Mouse (Mus musculus): Measurements from ENCODE around the gene Hoxd8.
A peak's percentile ranks its signal among the peaks of the same experiment; 100 is the strongest.

Gene Hoxd8

GRCm38 (mm10) chr2:74699053-74699430, 5.4 kb upstream of the Hoxd8 start:
- no peak for DNase-seq (ENCODE audit: low spot score)

GRCm38 (mm10) chr2:74699664-74700545, 4.5 kb upstream of the Hoxd8 start:
- no peak for DNase-seq (ENCODE audit: low spot score)

- DNase-seq (ENCODE audit: low spot score) = no peak
Measured at GRCm38 (mm10) chr2:74700546-74701112, 3.8 kb upstream of the Hoxd8 start.

- peak; percentile 93 for DNase-seq (ENCODE audit: low spot score)
Measured at GRCm38 (mm10) chr2:74701949-74702819, 2.2 kb upstream of the Hoxd8 start.

DNA sequence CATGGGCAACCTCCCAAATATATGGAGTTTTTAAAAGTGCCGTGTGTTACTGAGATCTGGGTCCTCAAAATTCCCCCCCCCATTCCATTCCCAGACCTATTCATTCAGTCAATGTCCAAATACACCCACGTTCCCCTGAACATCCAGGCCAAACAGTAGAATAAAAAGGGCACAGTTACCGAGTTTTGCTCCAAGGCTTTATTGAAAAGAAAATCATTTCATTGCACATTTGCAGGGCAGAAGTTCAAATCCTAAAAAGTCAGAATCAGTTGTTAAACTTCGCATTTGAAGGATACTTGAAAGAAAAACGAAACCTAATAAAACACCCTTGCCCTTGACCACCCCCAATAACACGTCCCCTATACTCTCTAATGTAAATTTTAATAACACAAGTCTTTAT, 1.6 kb upstream of the Hoxd8 start:
- DNase-seq (ENCODE audit: low spot score) = no peak

DNA sequence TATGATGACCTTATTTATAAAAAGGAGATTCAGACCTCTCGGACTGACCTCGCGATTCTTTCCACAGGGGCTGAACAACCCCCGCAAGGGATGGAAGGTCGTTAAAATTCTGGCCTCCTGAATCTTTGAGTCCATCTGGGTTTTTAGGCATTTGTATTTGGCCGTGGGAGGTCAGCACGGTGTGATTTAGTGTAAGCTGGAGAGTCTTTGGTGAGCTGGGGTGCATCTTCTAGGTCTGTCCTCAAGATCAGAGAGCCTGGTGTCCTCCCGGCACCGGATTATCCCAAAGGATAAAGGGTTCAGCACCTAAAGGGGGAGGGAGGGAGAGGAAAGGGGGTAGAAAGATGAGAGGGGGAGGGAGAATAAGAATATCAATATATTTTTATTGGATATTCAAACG, 1.1 kb upstream of the Hoxd8 start:
- no peak for DNase-seq (ENCODE audit: low spot score)

DNA sequence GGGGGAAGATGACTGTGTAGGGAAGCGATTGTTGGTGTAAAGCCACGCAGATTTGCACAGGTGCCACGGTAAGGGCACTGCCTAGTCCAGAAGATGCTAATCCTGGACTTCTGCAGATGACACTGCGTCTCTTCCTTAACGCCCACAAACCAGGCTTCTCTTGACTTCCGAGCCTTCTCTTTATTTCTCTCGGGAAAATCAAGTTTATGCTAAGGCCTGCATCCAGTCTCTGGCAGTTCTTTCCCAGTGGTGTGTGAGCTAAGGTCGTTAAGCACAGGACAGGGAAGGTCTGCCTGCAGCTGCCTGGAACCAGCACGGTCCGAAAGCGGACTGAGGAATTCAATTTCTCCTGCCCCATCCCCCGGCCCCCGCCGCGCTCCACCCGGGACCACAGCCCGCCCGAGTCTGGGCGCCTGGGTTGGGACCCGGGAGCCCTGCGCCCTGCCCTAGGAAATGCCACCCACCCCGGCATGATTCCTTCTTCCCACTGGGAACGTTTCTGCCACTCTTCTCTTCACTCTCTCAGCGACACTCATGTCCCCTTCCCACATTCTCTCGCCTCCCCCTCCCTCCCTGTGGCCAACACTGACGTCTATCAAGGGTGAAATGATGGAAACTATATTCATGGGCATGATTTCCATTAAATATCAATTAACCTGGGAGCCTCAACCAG, 559 bp upstream of the Hoxd8 start:
- DNase-seq (ENCODE audit: low spot score) = no peak

DNA sequence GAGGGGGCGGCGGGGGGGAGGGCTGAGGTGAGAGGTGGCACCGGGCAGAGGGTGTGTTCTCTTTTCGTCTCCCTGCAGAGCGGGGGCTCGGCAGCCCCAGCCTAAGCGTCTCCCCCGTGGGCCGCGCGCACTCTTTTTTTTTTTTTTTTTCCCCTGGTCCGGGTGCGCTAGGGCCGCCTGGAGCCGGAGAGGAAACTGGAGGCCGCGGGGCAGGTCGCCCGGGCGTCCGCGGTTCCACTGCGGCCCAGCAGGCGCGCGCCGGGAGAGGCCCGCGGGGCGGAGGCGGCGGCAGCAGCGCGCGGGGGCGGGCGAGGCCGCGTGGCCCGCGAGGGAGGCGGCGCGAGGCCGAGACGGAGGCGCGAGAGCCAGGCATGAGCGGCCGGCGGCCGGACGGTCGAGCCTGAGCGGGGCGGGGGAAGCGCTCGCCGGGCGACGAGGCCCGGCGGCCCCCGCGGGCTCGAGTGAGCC, 618 bp downstream of the Hoxd8 start:
- no peak for DNase-seq (ENCODE audit: low spot score)

GRCm38 (mm10) chr2:74705467-74706089, 1.2 kb downstream of the Hoxd8 start:
- no peak for DNase-seq (ENCODE audit: low spot score)

DNA sequence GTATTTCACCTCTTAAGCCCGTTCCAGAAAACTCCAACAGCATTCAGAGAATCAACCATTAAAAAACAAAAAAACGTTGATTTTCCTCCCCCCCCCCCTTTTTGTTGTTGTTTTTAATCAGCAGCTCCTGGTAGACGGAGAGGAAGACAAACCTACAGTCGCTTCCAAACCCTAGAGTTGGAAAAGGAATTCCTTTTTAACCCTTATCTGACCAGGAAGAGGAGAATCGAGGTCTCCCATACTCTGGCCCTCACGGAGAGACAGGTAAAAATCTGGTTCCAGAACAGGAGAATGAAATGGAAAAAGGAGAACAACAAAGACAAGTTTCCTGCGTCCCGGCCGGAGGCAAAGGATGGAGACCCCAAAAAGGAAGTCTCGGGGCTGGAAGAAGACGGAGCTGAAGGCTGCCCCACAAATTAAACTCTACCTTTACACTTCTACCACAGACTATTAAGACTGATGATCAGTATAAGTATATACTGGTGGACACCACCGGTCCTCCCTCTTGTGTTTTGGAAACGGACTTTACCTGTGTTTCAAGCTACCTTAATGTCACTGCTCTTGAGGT, 2.1 kb downstream of the Hoxd8 start:
- no peak for DNase-seq (ENCODE audit: low spot score)

GRCm38 (mm10) chr2:74707599-74707998, 3.2 kb downstream of the Hoxd8 start:
- no peak for DNase-seq (ENCODE audit: low spot score)

DNA sequence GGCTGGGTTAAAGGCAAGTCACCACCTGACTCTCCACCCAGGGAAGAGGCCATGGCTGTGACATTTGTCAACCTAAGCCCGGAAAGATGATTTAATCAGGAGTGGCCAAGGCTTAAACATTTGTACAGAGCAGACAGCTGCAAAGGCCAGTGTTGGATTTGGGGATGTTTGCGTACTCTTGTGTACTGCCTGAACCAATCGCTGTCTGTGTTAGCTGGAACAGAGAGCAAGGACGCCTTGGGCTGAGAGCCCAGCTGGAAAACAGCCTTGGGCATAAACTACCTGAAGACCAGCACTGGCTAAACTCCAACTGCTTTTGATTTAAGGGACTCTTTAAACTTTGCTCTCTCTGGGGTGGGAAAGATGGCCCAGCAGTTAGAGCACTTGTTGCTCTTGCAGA, 4.3 kb downstream of the Hoxd8 start:
- DNase-seq (ENCODE audit: low spot score) = no peak

DNA sequence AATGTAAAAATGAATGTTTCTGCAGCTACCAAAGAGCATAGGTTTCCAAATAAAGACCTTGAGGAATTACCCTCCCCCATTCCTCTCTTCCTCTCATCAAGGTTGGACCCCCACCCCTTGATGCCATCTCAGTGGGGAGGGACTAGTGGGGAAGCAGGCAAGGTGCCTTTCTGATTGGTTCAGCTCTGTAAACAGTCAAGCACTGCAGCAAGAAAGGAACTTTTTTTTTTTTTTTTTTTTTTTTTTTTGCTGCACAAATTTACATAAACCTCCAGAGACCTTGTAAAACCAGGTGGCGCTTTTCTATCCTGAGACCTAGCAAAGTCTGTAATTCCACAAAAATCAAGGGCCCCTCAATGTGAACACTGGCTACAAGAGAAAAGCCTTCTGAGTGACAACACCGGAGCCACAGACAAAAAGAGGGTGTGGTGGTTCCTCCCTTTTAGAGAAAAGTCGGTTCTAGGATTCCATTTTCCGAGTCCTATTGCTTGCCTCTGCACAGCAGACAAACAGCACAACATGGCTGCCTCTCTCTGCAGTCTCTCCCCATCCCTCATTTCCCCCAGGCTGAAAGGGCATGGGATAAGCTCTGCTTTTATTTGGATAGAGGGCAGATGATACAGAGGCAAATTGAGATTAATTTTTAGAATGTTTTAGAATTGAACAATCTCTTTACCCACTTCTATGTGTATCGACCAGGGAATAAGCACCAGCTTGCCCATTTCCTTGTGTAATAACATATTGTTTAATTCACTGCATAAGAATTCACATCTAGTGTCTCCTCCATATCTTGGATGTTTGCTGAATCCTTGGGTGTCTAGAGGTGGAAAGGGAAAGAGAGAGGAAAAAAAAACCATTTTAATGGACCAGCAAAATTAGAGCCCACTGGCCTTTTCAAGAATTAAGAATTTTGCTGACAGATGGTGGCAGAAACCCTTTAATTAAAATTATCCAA, 5.3 kb downstream of the Hoxd8 start:
- no peak for DNase-seq (ENCODE audit: low spot score)

DNA sequence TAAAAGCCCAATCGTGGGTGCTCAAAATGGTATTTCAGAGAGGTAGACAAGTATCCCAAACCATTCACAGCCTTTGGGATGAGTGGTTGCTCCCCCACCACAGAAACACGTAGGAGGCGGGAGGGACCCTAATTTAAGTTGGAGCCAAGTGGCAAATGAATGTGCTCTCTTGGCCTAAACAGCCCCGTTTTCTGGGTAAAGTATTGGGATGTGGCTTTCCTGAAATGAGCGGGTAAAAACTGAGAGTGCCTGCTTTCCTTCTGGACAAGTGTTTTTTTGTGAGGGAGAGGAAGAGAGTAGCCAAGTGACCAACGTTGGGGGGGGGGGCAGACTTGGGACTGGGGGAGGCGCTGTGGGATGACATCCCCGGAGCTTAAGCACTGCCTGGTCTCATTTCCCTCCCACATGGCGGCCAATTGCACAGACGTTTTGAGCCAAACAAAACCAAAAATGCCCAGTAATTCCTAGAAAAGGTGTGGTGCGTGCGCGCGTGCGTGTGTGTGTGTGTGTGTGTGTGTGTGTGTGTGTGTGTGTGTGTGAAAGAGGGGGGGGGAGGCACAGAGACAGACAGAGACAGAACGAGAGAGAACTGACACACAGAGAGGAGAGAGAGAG, 6.6 kb downstream of the Hoxd8 start:
- no peak for DNase-seq (ENCODE audit: low spot score)

DNA sequence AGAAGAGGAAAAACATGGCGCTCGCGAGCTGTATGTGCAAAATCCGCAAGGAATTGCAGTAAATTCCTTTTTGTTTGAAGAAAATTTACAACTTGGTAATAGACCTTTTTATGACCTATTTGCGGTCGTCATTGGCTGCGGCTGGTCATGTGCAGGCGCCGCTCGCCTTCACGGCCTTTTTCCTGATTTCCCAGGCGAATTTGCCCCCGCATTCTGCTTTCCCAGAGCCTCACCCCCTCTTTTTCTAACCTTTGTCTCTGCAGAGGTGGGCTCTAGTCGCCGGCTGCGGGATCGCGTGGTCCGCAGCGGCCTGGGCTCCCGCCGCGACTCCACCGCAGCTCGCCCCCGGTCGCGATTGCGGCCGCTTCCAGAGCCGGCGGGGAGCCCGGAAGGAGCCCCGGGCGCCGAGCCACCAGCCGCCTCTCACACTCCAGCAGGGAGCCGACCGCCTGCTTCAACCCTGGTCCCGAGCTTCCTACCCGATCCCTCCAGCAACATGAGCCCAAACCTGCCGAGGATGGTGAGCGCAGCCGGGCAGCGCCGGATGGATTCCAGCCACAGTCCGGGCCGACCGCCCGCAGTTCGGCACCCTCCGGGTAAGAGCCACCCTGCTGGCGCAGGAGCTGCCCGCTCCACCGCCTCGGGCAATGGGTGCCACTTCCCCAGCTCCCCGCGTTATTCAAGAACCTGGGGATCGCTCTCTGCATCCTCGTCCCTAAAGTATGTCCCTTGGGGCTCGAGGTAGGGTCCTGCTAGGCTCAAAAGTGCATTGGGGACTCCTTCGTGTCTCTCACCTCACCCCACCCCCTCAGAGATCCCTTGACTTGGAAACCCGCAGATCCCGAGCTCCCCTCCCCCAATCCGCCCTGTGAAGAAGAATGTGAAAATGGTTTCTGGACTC, 7.6 kb downstream of the Hoxd8 start, which contains the start of the genes Hoxd3 and Hoxd4:
Gene Hoxd3 (plus strand): TSS at position 207 of the 901 bp plus-strand sequence.
Gene Hoxd4 (plus strand): TSS at position 209 of the 901 bp plus-strand sequence.
- no peak for DNase-seq (ENCODE audit: low spot score)

- DNase-seq (ENCODE audit: low spot score) = no peak
Measured at GRCm38 (mm10) chr2:74713239-74714150, 9.1 kb downstream of the Hoxd8 start.

DNA sequence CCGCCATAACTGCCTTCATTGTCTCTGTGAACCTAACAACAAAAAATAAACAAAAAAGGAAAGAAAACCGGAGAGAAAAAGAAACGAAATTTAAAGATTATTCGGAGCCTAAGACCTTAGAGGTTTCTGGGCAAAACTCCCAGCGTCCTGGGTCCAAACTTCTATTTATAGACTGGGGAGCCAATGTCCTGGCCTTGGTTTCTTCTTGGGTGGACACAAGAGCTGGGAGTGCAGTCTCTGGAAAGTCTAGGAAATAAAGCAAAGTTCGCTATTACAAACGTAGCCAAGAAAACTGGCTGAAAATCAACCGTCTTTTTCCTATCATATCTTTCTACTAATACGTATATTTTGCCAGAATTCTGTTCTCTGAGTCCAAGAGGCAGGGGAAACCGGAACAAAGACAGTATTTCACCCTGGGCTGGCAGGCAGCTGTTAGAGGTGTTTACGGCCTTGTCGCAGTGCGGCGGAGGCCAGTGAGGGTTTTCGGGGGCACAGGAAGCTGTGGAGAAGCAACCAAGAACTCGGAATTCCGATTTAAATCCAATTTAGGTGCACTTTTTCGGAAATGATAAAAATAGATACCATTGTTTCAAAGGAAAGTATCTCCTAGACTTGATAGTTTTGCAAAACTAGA, 9.9 kb downstream of the Hoxd8 start:
- no peak for DNase-seq (ENCODE audit: low spot score)

All from embryo, embryonic 10.5 days (tissue).